Mouse (Mus musculus): ENCODE data around the gene Olfr578.

Olfr578 gene

DNA sequence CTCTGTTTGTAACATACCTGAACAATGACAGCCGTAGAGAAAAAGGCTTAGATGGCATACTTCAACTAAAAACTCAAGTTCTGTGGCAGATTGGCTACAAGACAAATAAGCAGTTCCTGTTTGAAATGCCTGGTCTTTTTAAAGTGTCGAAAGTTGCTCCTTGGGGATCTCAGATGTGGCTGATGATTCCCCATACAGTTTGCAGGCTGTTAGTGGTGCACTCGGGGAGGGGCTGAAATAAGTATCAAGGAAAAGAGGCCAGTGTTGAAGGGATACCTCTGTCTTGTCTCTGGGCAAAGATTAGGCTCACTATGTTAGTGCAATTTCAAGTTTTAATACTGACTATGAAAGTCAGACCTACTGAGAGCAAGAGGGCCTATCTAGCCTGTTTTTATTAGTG is at the start of gene Olfr578:
Gene Olfr578 (minus strand): TSS at position 101 of the 400 bp plus-strand sequence.
- DNase-seq (ENCODE audit: low spot score in 2 of 2) = no peak

- no peak for DNase-seq (ENCODE audit: low spot score in 2 of 2)
These were observed 48.6 kb upstream of the Olfr578 start, which contains the start of gene Olfr582 for GRCm38 (mm10) chr7:103037724-103038123. Olfr582 (plus strand) TSS chr7:103038024.

DNA sequence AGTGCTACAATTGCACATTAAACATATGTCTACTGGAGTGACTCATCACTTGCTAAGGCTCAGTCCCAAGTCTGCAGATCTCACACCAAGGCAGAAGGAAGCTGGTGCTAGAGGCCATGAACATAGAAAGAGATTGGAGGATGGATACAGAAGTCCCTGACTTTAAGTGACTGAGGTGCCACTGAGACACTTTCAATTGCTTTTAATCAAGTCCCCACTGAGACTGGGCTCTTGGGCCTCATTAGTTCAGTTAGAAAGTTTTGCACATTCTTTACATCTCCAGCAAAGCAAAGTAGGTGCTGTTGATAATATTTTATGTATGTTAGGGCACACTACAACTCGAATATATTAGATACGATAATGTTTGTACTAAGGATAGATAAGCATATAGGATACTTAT is 13.3 kb downstream of the Olfr578 start, which contains the start of gene Olfr577:
Gene Olfr577 (minus strand): TSS at position 101 of the 400 bp plus-strand sequence.
- no peak for DNase-seq (ENCODE audit: low spot score in 2 of 2)

DNA sequence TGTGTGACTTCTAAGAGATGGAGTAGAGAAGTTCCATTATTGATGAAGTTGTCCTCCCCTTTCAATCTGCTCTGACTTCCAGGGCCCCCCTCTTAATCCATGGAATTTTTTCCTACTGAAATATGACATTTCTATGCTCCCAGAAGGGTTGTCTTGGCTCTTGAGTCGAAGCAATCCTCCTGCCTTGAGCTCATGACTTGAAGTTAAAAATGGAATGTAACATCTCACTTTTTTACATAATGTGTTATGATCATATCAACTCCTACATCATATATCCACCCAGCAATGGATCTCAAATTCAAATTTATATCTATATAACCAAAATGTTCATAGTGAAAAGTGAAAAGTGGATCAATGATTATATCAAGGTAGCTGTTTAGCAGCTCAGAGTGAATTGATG is 14.7 kb downstream of the Olfr578 start:
- DNase-seq (ENCODE audit: low spot score in 2 of 2) = no peak

GRCm38 (mm10) chr7:102962360-102962759 is 26.8 kb downstream of the Olfr578 start, which contains the start of gene Olfr576:
Olfr576 (plus strand) TSS chr7:102962660.
- no peak for DNase-seq (ENCODE audit: low spot score in 2 of 2)

DNA sequence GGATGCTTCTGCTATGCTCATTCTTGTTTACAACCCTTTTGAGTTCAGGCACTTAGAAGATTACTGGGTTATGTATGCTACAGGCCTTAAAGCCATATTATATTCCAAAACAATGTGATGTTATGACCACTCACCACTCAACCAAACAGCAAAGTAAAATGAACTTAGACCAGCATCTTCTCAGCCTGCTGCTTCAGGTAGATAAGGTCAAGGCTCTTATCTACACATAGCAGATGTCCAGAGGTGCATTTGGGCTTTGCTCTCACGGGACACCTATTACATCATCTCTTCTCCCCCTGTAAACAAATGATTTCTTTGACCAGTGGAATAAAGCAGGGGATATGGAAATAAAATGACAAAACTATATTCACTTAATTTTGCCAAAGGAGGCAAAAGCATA is 30.5 kb downstream of the Olfr578 start, which contains the start of gene Olfr575:
Gene Olfr575 (minus strand): TSS at position 183 of the 400 bp plus-strand sequence.
- DNase-seq (ENCODE audit: low spot score in 2 of 2) = no peak

GRCm38 (mm10) chr7:102958137-102958536 is 31.0 kb downstream of the Olfr578 start:
- no peak for DNase-seq (ENCODE audit: low spot score in 2 of 2)

- no peak for DNase-seq (ENCODE audit: low spot score in 2 of 2)
These were observed 38.4 kb downstream of the Olfr578 start for GRCm38 (mm10) chr7:102950732-102951131.

DNA sequence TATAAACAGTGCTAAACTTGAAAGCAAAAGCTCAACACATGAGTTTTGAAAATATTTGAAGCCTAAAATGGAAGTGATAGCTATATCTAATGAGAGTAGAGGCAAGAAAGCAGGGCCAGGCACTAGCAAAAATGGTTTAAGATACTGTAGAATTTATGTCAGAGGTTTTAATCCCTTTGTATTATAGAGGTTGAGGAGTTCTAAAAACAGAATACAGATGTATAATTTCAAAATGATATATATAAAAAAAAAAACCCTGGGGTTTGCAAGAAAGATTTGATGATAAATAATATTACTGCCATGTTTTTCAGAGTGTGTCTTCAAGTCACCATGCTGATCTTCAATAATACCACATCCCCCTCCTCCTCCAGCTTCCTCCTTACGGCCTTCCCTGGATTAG is 41.0 kb downstream of the Olfr578 start, which contains the start of gene Olfr574:
Gene Olfr574 (plus strand): TSS at position 301 of the 400 bp plus-strand sequence.
- no peak for DNase-seq (ENCODE audit: low spot score in 2 of 2)

- no peak for DNase-seq (ENCODE audit: low spot score in 2 of 2)
These were observed 45.7 kb downstream of the Olfr578 start for GRCm38 (mm10) chr7:102943417-102943816.

DNA sequence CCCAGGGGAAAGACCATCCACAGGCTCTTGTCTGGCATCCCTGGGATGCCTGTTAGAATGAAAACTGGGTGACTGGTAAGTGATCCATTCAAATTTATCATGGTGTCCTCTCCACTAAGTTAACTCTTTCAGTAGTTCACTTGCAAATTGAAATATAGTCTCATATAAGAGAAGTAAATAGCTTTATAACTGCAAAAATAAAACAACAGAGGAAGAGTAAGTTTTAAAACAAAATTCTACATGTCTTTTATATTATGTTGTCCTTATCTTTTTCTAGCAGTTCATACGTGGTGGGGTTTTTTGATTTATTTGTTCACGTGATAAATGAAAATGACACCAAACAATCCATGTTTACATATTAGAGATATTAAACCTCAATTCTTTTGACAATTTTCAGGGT is 46.6 kb downstream of the Olfr578 start, which contains the start of gene Olfr573-ps1:
Gene Olfr573-ps1 (minus strand): TSS at position 101 of the 400 bp plus-strand sequence.
- DNase-seq (ENCODE audit: low spot score in 2 of 2) = no peak

All from urinary bladder, adult 18-20 months (tissue).